Mouse (Mus musculus) midbrain, embryonic 10.5 days (tissue): Measurements from ENCODE around the gene Tnfaip8l3. TPM values are rescaled to one million over a fixed set of nuclear protein-coding genes. Genes with fewer than 3 reads are reported as not detected.
A peak's percentile ranks its signal among the peaks of the same experiment; 100 is the strongest.

Experiments
- DNase-seq: peaks from one replicate; pipeline ENCODE4 v3.0.0-alpha.2; 2017; ENCODE audit warnings: low spot score
- H3K27ac ChIP-seq: fragments of 300-500 bp; sonication (generic); replicated peaks from 2 replicates; pipeline ENCODE4 v1.5.1; 2016; ENCODE audit warnings: mild to moderate bottlenecking
- H3K27me3 ChIP-seq: fragments of 300-500 bp; sonication (generic); 2 replicates; pipeline ENCODE4 v1.6.1; 2016; ENCODE audit warnings: low read depth, mild to moderate bottlenecking; ENCODE audit not compliant: poor library complexity, severe bottlenecking
- H3K36me3 ChIP-seq: fragments of 300-500 bp; sonication (generic); 2 replicates; pipeline ENCODE4 v1.6.1; 2016; ENCODE audit warnings: mild to moderate bottlenecking, moderate library complexity
- H3K4me1 ChIP-seq: fragments of 300-500 bp; sonication (generic); 2 replicates; pipeline ENCODE4 v1.6.1; 2016
- H3K4me3 ChIP-seq: fragments of 300-500 bp; sonication (generic); 2 replicates; pipeline ENCODE4 v1.5.1; 2016; ENCODE audit warnings: mild to moderate bottlenecking, moderate library complexity
- H3K9me3 ChIP-seq: fragments of 300-500 bp; sonication (generic); replicated peaks from 2 replicates; pipeline ENCODE4 v1.6.1; 2016; ENCODE audit warnings: mild to moderate bottlenecking
- WGBS: fragments of 180-500 bp; shearing (Covaris S2); methylation state at CpG from one replicate; pipeline ENCODE4 v1.1.7; 2016; 5-methylcytosine and 5-hydroxymethylcytosine counted together
- polyA plus RNA-seq: library from polyadenylated mRNA; unstranded; fragments of >200 nt; fragmentation: Nextera tagmentation; extraction: Ambion mirVana; gene quantifications from 2 replicates; pipeline ENCODE4 v1.2.1, GENCODE M21; 2016

Tnfaip8l3 gene
- polyA plus RNA-seq, 1 experiment from 2014 or later: 0.37 TPM

- Histone ChIP-seq H3K36me3 (no peaks in the 10 kb centered on the region), H3K27me3 (peaks cover 37% of the 10 kb centered on the region), H3K4me3 (peak overlapping the region; percentile 67), H3K27ac (peak overlapping the region; percentile 77), H3K9me3 (no peaks in the 10 kb centered on the region), H3K4me1 (peaks cover 17% of the 10 kb centered on the region)
- under 1% methylated on average over 42 of the region's 42 CpGs for WGBS
- DNase-seq: peak; percentile 72
These were observed 93.7 kb downstream of the Tnfaip8l3 start for GRCm38 (mm10) chr9:53974328-53975121.

GRCm38 (mm10) chr9:53973929-53974327 lies 94.3 kb downstream of the Tnfaip8l3 start:
- peaks cover 37% of the 10 kb centered on the region for H3K27me3 ChIP-seq
- peak overlapping the region; percentile 77; the same call in 1 of the 2 replicates for H3K27ac ChIP-seq
- no peaks in the 10 kb centered on the region for H3K36me3 ChIP-seq
- WGBS: 25% methylated on average over 13 of the region's 13 CpGs
- H3K4me3 ChIP-seq: peak overlapping the region; percentile 67
- peaks cover 17% of the 10 kb centered on the region for H3K4me1 ChIP-seq
- H3K9me3 ChIP-seq: no peaks in the 10 kb centered on the region
- no peak for DNase-seq

Other genes starting within 250 kb of the Tnfaip8l3 start
- not detected in 2 replicates for gene Sln, start 218.2 kb downstream of the Tnfaip8l3 start, polyA plus RNA-seq
- gene Elmod1, start 93.1 kb downstream of the Tnfaip8l3 start, polyA plus RNA-seq: 0.75 and 1.4 TPM in 2 replicates
- gene Cyp19a1, start 199.7 kb upstream of the Tnfaip8l3 start, polyA plus RNA-seq: 0.36 TPM in 1 of 2 replicates, not detected in the other
- gene Gldn, start 218.1 kb upstream of the Tnfaip8l3 start, polyA plus RNA-seq: 0.15 and 0.19 TPM in 2 replicates